Mouse (Mus musculus): ENCODE measurements around the gene S100a11. TPM values are rescaled to one million over a fixed set of nuclear protein-coding genes. Genes with fewer than 3 reads are reported as not detected.

Gene S100a11
- polyA plus RNA-seq, 1 experiment from 2014 or later, result 317 TPM

GRCm38 (mm10) chr3:93557471-93557870 lies 37.2 kb downstream of the S100a11 start:
- Histone ChIP-seq H3K27me3 (ENCODE audit: control insufficient read depth, insufficient read depth, low read length) (no peaks in the 10 kb centered on the region), H3K4me2 (ENCODE audit: low read depth, low read length, severe bottlenecking) (no peak overlapping the region), H3K4me1 (replicated peaks; ENCODE audit: control insufficient read depth, insufficient read depth, low read length) (no peaks in the 10 kb centered on the region; the same call in 1 of the 2 replicates), H3K27ac (ENCODE audit: low read depth, low read length) (no peak overlapping the region), H3K36me3 (ENCODE audit: control insufficient read depth, insufficient read depth, low read length) (no peaks in the 10 kb centered on the region), H3K4me3 (ENCODE audit: low read depth, low read length) (no peak overlapping the region), H3K9ac (ENCODE audit: low read length) (no peak overlapping the region), H3K9me3 (ENCODE audit: control insufficient read depth, low read length) (no peaks in the 10 kb centered on the region)
- ATAC-seq (replicated peaks; ENCODE audit: low FRiP score), result no peak
- 66% methylated on average over 4 of the region's 4 CpGs for WGBS
- DNase-seq (ENCODE audit: low spot score), result no peak

- no peak for ATAC-seq (replicated peaks; ENCODE audit: low FRiP score)
- H3K27ac ChIP-seq (ENCODE audit: low read depth, low read length), result no peak overlapping the region
- DNase-seq (ENCODE audit: low spot score), result no peak
Measured at GRCm38 (mm10) chr3:93559961-93560360, 39.7 kb downstream of the S100a11 start.

GRCm38 (mm10) chr3:93562372-93562771 lies 42.1 kb downstream of the S100a11 start:
- no peak for DNase-seq (ENCODE audit: low spot score)
- Histone ChIP-seq H3K27ac (ENCODE audit: low read depth, low read length) (no peak overlapping the region), H3K9me3 (ENCODE audit: control insufficient read depth, low read length) (no peaks in the 10 kb centered on the region), H3K9ac (ENCODE audit: low read length) (no peak overlapping the region), H3K4me3 (ENCODE audit: low read depth, low read length) (no peak overlapping the region), H3K4me1 (replicated peaks; ENCODE audit: control insufficient read depth, insufficient read depth, low read length) (no peaks in the 10 kb centered on the region), H3K4me2 (ENCODE audit: low read depth, low read length, severe bottlenecking) (no peak overlapping the region), H3K27me3 (ENCODE audit: control insufficient read depth, insufficient read depth, low read length) (no peaks in the 10 kb centered on the region), H3K36me3 (ENCODE audit: control insufficient read depth, insufficient read depth, low read length) (no peaks in the 10 kb centered on the region)
- no peak for ATAC-seq (replicated peaks; ENCODE audit: low FRiP score)
- 89% methylated on average over 2 of the region's 2 CpGs for WGBS

More at GRCm38 (mm10) chr3:93559961-93560360, 39.7 kb downstream of the S100a11 start:
- H3K27me3 ChIP-seq (ENCODE audit: control insufficient read depth, insufficient read depth, low read length), result no peaks in the 10 kb centered on the region
- H3K4me3 ChIP-seq (ENCODE audit: low read depth, low read length), result no peak overlapping the region
- no peak overlapping the region for H3K4me2 ChIP-seq (ENCODE audit: low read depth, low read length, severe bottlenecking)
- H3K4me1 ChIP-seq (replicated peaks; ENCODE audit: control insufficient read depth, insufficient read depth, low read length), result no peaks in the 10 kb centered on the region
- no peak overlapping the region for H3K9ac ChIP-seq (ENCODE audit: low read length)
- H3K36me3 ChIP-seq (ENCODE audit: control insufficient read depth, insufficient read depth, low read length), result no peaks in the 10 kb centered on the region
- H3K9me3 ChIP-seq (ENCODE audit: control insufficient read depth, low read length), result no peaks in the 10 kb centered on the region
- WGBS, result 92% methylated on average over 6 of the region's 6 CpGs

- Histone ChIP-seq H3K9ac (ENCODE audit: low read length) (no peak overlapping the region), H3K27ac (ENCODE audit: low read depth, low read length) (no peak overlapping the region), H3K4me3 (ENCODE audit: low read depth, low read length) (no peak overlapping the region), H3K4me2 (ENCODE audit: low read depth, low read length, severe bottlenecking) (no peak overlapping the region), H3K9me3 (ENCODE audit: control insufficient read depth, low read length) (no peaks in the 10 kb centered on the region), H3K27me3 (ENCODE audit: control insufficient read depth, insufficient read depth, low read length) (no peaks in the 10 kb centered on the region), H3K36me3 (ENCODE audit: control insufficient read depth, insufficient read depth, low read length) (no peaks in the 10 kb centered on the region), H3K4me1 (replicated peaks; ENCODE audit: control insufficient read depth, insufficient read depth, low read length) (no peaks in the 10 kb centered on the region)
- ATAC-seq (replicated peaks; ENCODE audit: low FRiP score), result no peak
- no peak for DNase-seq (ENCODE audit: low spot score)
- 91% methylated on average over 4 of the region's 4 CpGs for WGBS
Measured at GRCm38 (mm10) chr3:93563216-93563615, 42.9 kb downstream of the S100a11 start.

GRCm38 (mm10) chr3:93566892-93567291 lies 46.6 kb downstream of the S100a11 start:
- Histone ChIP-seq H3K27ac (ENCODE audit: low read depth, low read length) (no peak overlapping the region), H3K9me3 (ENCODE audit: control insufficient read depth, low read length) (no peaks in the 10 kb centered on the region), H3K27me3 (ENCODE audit: control insufficient read depth, insufficient read depth, low read length) (no peaks in the 10 kb centered on the region), H3K36me3 (ENCODE audit: control insufficient read depth, insufficient read depth, low read length) (no peaks in the 10 kb centered on the region), H3K9ac (ENCODE audit: low read length) (no peak overlapping the region), H3K4me1 (replicated peaks; ENCODE audit: control insufficient read depth, insufficient read depth, low read length) (no peaks in the 10 kb centered on the region), H3K4me3 (ENCODE audit: low read depth, low read length) (no peak overlapping the region), H3K4me2 (ENCODE audit: low read depth, low read length, severe bottlenecking) (no peak overlapping the region)
- 85% methylated on average over 3 of the region's 3 CpGs for WGBS
- DNase-seq (ENCODE audit: low spot score) (no peak), ATAC-seq (replicated peaks; ENCODE audit: low FRiP score) (no peak)

- H3K9ac ChIP-seq (ENCODE audit: low read length), result no peak overlapping the region
- H3K4me1 ChIP-seq (replicated peaks; ENCODE audit: control insufficient read depth, insufficient read depth, low read length), result no peaks in the 10 kb centered on the region
- no peaks in the 10 kb centered on the region for H3K36me3 ChIP-seq (ENCODE audit: control insufficient read depth, insufficient read depth, low read length)
- no peaks in the 10 kb centered on the region for H3K27me3 ChIP-seq (ENCODE audit: control insufficient read depth, insufficient read depth, low read length)
- ATAC-seq (replicated peaks; ENCODE audit: low FRiP score) (no peak), DNase-seq (ENCODE audit: low spot score) (no peak)
- H3K9me3 ChIP-seq (ENCODE audit: control insufficient read depth, low read length), result no peaks in the 10 kb centered on the region
- no peak overlapping the region for H3K27ac ChIP-seq (ENCODE audit: low read depth, low read length)
- H3K4me2 ChIP-seq (ENCODE audit: low read depth, low read length, severe bottlenecking), result no peak overlapping the region
- H3K4me3 ChIP-seq (ENCODE audit: low read depth, low read length), result no peak overlapping the region
- 92% methylated on average over 6 of the region's 6 CpGs for WGBS
Measured at GRCm38 (mm10) chr3:93567721-93568120, 47.4 kb downstream of the S100a11 start.

GRCm38 (mm10) chr3:93568428-93569040 lies 48.2 kb downstream of the S100a11 start:
- Histone ChIP-seq H3K4me1 (replicated peaks; ENCODE audit: control insufficient read depth, insufficient read depth, low read length) (no peaks in the 10 kb centered on the region), H3K4me3 (ENCODE audit: low read depth, low read length) (no peak overlapping the region), H3K9me3 (ENCODE audit: control insufficient read depth, low read length) (no peaks in the 10 kb centered on the region), H3K27ac (ENCODE audit: low read depth, low read length) (no peak overlapping the region), H3K4me2 (ENCODE audit: low read depth, low read length, severe bottlenecking) (no peak overlapping the region), H3K9ac (ENCODE audit: low read length) (no peak overlapping the region), H3K27me3 (ENCODE audit: control insufficient read depth, insufficient read depth, low read length) (no peaks in the 10 kb centered on the region), H3K36me3 (ENCODE audit: control insufficient read depth, insufficient read depth, low read length) (no peaks in the 10 kb centered on the region)
- DNase-seq (ENCODE audit: low spot score) (no peak), ATAC-seq (replicated peaks; ENCODE audit: low FRiP score) (no peak)
- 81% methylated on average over 7 of the region's 7 CpGs for WGBS

GRCm38 (mm10) chr3:93569046-93569445 lies 48.8 kb downstream of the S100a11 start:
- Histone ChIP-seq H3K27ac (ENCODE audit: low read depth, low read length) (no peak overlapping the region), H3K9ac (ENCODE audit: low read length) (no peak overlapping the region), H3K4me3 (ENCODE audit: low read depth, low read length) (no peak overlapping the region), H3K36me3 (ENCODE audit: control insufficient read depth, insufficient read depth, low read length) (no peaks in the 10 kb centered on the region), H3K27me3 (ENCODE audit: control insufficient read depth, insufficient read depth, low read length) (no peaks in the 10 kb centered on the region), H3K9me3 (ENCODE audit: control insufficient read depth, low read length) (no peaks in the 10 kb centered on the region), H3K4me1 (replicated peaks; ENCODE audit: control insufficient read depth, insufficient read depth, low read length) (no peaks in the 10 kb centered on the region), H3K4me2 (ENCODE audit: low read depth, low read length, severe bottlenecking) (no peak overlapping the region)
- 83% methylated on average over 2 of the region's 2 CpGs for WGBS
- ATAC-seq (replicated peaks; ENCODE audit: low FRiP score) (no peak), DNase-seq (ENCODE audit: low spot score) (no peak)

- no peak overlapping the region for H3K27ac ChIP-seq (ENCODE audit: low read depth, low read length)
- no peaks in the 10 kb centered on the region for H3K4me1 ChIP-seq (replicated peaks; ENCODE audit: control insufficient read depth, insufficient read depth, low read length)
- H3K9ac ChIP-seq (ENCODE audit: low read length), result no peak overlapping the region
- no peak overlapping the region for H3K4me2 ChIP-seq (ENCODE audit: low read depth, low read length, severe bottlenecking)
- no peaks in the 10 kb centered on the region for H3K36me3 ChIP-seq (ENCODE audit: control insufficient read depth, insufficient read depth, low read length)
- no peak for DNase-seq (ENCODE audit: low spot score)
- 75% methylated on average over 5 of the region's 5 CpGs for WGBS
- ATAC-seq (replicated peaks; ENCODE audit: low FRiP score), result no peak
- no peaks in the 10 kb centered on the region for H3K27me3 ChIP-seq (ENCODE audit: control insufficient read depth, insufficient read depth, low read length)
- no peaks in the 10 kb centered on the region for H3K9me3 ChIP-seq (ENCODE audit: control insufficient read depth, low read length)
- no peak overlapping the region for H3K4me3 ChIP-seq (ENCODE audit: low read depth, low read length)
Measured at GRCm38 (mm10) chr3:93572058-93572791, 51.9 kb downstream of the S100a11 start.
